Comparison of ENCODE assay signal across 10 mouse cellular contexts in genomic region chr14:12575105-12575504, GRCm38 (mm10).
A peak's percentile ranks its signal among the peaks of the same experiment; 100 is the strongest.
DNase-seq lines count a peak whose midpoint lies in the region; ATAC-seq and TF ChIP-seq lines count a peak whose summit lies in the region.
"Had no signal": no experiment of that assay in that cellular context is flagged by ENCODE, and none has a peak within 500 bp of the region (broad histone marks: within the 10 kb centered on the region; RNA-seq: fewer than 3 reads in every experiment).

No protein-coding gene starts in this region.

- no peaks in the 10 kb centered on the region for H3K27me3 ChIP-seq in liver, embryonic 11.5 days (replicated peaks; ENCODE audit: control insufficient read depth, insufficient read depth, low read length)
- no peaks in the 10 kb centered on the region for H3K27me3 ChIP-seq in hindbrain, embryonic 15.5 days
- no peaks in the 10 kb centered on the region for H3K27me3 ChIP-seq in liver, postnatal 0 days (ENCODE audit: insufficient read depth, low read length)
- no peaks in the 10 kb centered on the region for H3K27me3 ChIP-seq in stomach, postnatal 0 days (ENCODE audit: control insufficient read depth, insufficient read depth, low read length)

- TF ChIP-seq POLR2A in cortical plate, adult 2 months (IDR thresholded peaks at IDR 0.05; ENCODE audit: extremely low read depth, insufficient read depth, low read length), result no peak

- H3K4me2 ChIP-seq in liver, embryonic 11.5 days, result no peak overlapping the region
- H3K4me2 ChIP-seq in hindbrain, embryonic 15.5 days, result no peak overlapping the region
- H3K4me2 ChIP-seq in liver, postnatal 0 days (ENCODE audit: low read depth, low read length), result no peak overlapping the region
- no peak overlapping the region for H3K4me2 ChIP-seq in stomach, postnatal 0 days (replicated peaks; ENCODE audit: low read depth)

- no peaks in the 10 kb centered on the region for H3K9me3 ChIP-seq in liver, embryonic 11.5 days (ENCODE audit: control insufficient read depth, low read length)
- H3K9me3 ChIP-seq in hindbrain, embryonic 15.5 days, result no peaks in the 10 kb centered on the region
- no peaks in the 10 kb centered on the region for H3K9me3 ChIP-seq in liver, postnatal 0 days (ENCODE audit: low read length)
- H3K9me3 ChIP-seq in stomach, postnatal 0 days (ENCODE audit: control insufficient read depth, low read length), result no peaks in the 10 kb centered on the region

- no peak overlapping the region for H3K27ac ChIP-seq in liver, embryonic 11.5 days (ENCODE audit: low read depth, low read length)
- H3K27ac ChIP-seq in cortical plate, adult 2 months (ENCODE audit: insufficient read depth, low read length), result no peak overlapping the region
- peak overlapping the region; percentile 9; the same call in 1 of the 2 replicates for H3K27ac ChIP-seq in hindbrain, embryonic 15.5 days (replicated peaks)
- no peak overlapping the region for H3K27ac ChIP-seq in liver, postnatal 0 days (ENCODE audit: low read depth)
- H3K27ac ChIP-seq in stomach, postnatal 0 days (replicated peaks), result no peak overlapping the region
- H3K27ac ChIP-seq: macrophage had no signal

- no peaks in the 10 kb centered on the region for H3K36me3 ChIP-seq in liver, embryonic 11.5 days (ENCODE audit: control insufficient read depth, insufficient read depth, low read length)
- H3K36me3 ChIP-seq in hindbrain, embryonic 15.5 days, result no peaks in the 10 kb centered on the region
- H3K36me3 ChIP-seq in liver, postnatal 0 days (replicated peaks; ENCODE audit: insufficient read depth, low read length), result no peaks in the 10 kb centered on the region
- H3K36me3 ChIP-seq in stomach, postnatal 0 days (ENCODE audit: control insufficient read depth, insufficient read depth, low read length), result no peaks in the 10 kb centered on the region

- H3K9ac ChIP-seq in liver, embryonic 11.5 days (ENCODE audit: low read depth, low read length), result no peak overlapping the region
- H3K9ac ChIP-seq in hindbrain, embryonic 15.5 days, result no peak overlapping the region
- H3K9ac ChIP-seq in liver, postnatal 0 days (replicated peaks), result no peak overlapping the region
- H3K9ac ChIP-seq in stomach, postnatal 0 days (ENCODE audit: low read length), result no peak overlapping the region

- WGBS in liver, embryonic 11.5 days, result 27% methylated on average over 3 of the region's 3 CpGs
- WGBS in hindbrain, embryonic 15.5 days, result 17% methylated on average over 3 of the region's 3 CpGs
- WGBS in liver, postnatal 0 days (ENCODE audit: insufficient replicate concordance), result 20% methylated on average over 3 of the region's 3 CpGs
- 18% methylated on average over 3 of the region's 3 CpGs for WGBS in stomach, postnatal 0 days

- ATAC-seq in liver, embryonic 11.5 days (replicated peaks; ENCODE audit: low FRiP score), result no peak
- no peak for ATAC-seq in hindbrain, embryonic 15.5 days (ENCODE audit: low FRiP score, low read depth)
- no peak for ATAC-seq in liver, postnatal 0 days
- no peak for ATAC-seq in stomach, postnatal 0 days (ENCODE audit: low FRiP score, low TSS enrichment)

- peak; percentile 82 for TF ChIP-seq CTCF in cortical plate, adult 2 months (IDR thresholded peaks at IDR 0.05; ENCODE audit: extremely low read depth, insufficient read depth, low read length)
- peak; percentile 75 for TF ChIP-seq CTCF in liver, postnatal 0 days (IDR thresholded peaks at IDR 0.05; ENCODE audit: low read depth)
- peak; percentile 88 for TF ChIP-seq CTCF in stomach, postnatal 0 days (IDR thresholded peaks at IDR 0.05; ENCODE audit: low read depth)

- DNase-seq in liver (peak; percentile 5), WW6 (ENCODE audit: low read depth, low spot score) (peak; percentile 18)
- no peak for DNase-seq in liver, embryonic 11.5 days (ENCODE audit: low spot score)
- DNase-seq in liver, postnatal 0 days, result peak; percentile 35
- DNase-seq in stomach, postnatal 0 days (ENCODE audit: low spot score), result peak; percentile 26
- no peak for DNase-seq in gastrocnemius, postnatal 25 days

- TF ChIP-seq EP300 in liver, postnatal 0 days (IDR thresholded peaks at IDR 0.05; ENCODE audit: low read depth), result no peak
- no peak for TF ChIP-seq EP300 in stomach, postnatal 0 days (optimal IDR thresholded peaks at IDR 0.05)

- no peaks in the 10 kb centered on the region for H3K4me1 ChIP-seq in liver, embryonic 11.5 days (replicated peaks; ENCODE audit: control insufficient read depth, insufficient read depth, low read length)
- peaks cover 2% of the 10 kb centered on the region; the same call in 1 of the 2 replicates for H3K4me1 ChIP-seq in cortical plate, adult 2 months (ENCODE audit: control insufficient read depth, insufficient read depth, low read length)
- H3K4me1 ChIP-seq in hindbrain, embryonic 15.5 days (replicated peaks), result peaks cover 7% of the 10 kb centered on the region
- H3K4me1 ChIP-seq in liver, postnatal 0 days (ENCODE audit: insufficient read depth), result no peaks in the 10 kb centered on the region
- H3K4me1 ChIP-seq in stomach, postnatal 0 days (replicated peaks; ENCODE audit: control insufficient read depth, insufficient read depth), result no peaks in the 10 kb centered on the region

- H3K4me3 ChIP-seq in liver, embryonic 11.5 days (ENCODE audit: low read depth, low read length), result no peak overlapping the region
- no peak overlapping the region for H3K4me3 ChIP-seq in cortical plate, adult 2 months (ENCODE audit: insufficient read depth, low read length)
- no peak overlapping the region for H3K4me3 ChIP-seq in hindbrain, embryonic 15.5 days
- H3K4me3 ChIP-seq in liver, postnatal 0 days (ENCODE audit: low read depth, low read length), result no peak overlapping the region
- no peak overlapping the region for H3K4me3 ChIP-seq in stomach, postnatal 0 days (ENCODE audit: low read depth, low read length)
- H3K4me3 ChIP-seq: erythroblast, embryonic 14.5 days had no signal

Comparison
In these comparisons a context has a peak if more than half of its experiments do, and no peak if none do; other contexts are left out.
1. DNase-seq: peak in liver (single experiment), WW6 (single experiment), liver, postnatal 0 days (single experiment) and stomach, postnatal 0 days (single experiment); none in liver, embryonic 11.5 days (single experiment) and gastrocnemius, postnatal 25 days (single experiment).
2. Peak in every context shown above with its lines, with median percentiles within 50 percentile points of each other: CTCF ChIP-seq.